Mouse (Mus musculus): ENCODE results near the gene Mecom.

Mecom gene

DNA sequence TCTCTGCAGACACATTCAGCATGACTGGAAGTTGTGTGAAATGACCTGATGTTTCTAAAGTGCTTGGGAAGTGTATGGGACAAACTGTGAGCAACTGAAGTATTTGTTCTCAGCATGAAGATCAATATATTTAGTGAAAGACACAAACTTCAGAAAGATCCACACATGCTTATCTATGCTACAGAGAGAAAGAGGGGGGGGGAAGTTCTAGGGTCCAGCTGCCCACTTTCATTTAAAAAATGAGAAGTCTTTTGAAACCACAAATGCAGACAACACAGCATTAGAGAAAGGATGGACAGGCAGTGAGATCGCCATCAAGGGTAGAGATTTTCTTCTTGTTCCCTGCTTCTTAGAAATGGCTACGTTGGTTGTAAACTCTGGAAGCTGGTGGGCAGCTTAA lies 404.4 kb downstream of the Mecom start:
- no peak for DNase-seq

DNA sequence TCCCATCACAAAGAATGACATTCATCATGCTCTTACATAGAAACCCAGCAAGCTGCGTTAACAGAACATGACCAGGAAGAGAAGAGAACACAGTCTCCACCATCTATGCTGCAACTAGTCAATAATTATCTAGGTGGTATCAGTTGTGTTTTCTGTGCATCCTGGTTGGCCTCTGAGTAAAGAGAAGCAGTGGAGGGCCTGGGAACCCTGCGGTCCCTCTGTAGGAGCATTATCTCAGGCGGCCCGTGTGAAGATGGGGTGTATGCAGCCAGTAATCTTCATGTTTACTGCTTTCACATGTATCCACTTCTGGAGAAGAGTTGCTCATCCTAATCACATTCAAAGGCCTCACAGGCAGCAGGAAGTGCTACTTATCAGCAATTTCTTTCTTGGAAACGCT lies 407.5 kb downstream of the Mecom start:
- no peak for DNase-seq

DNA sequence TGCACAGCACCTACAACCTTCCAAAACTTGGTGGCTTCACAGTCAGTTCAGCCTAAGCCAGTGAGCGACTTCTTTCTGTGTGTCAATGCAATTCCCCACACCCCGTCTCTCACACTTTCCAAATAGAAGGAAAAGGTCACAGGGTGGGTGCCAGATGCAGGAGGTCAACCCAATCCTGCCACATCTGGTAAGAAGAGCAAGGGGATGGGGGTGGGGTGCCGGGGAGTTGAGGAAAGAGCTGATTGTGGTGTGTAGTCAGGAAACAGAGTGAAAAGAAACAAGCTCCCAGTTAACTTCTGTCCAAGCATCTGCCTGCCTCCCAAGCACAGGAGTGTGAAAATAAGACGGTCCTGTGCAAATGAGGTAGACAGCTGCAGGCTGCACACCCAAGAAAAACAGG lies 408.1 kb downstream of the Mecom start:
- no peak for DNase-seq

DNA sequence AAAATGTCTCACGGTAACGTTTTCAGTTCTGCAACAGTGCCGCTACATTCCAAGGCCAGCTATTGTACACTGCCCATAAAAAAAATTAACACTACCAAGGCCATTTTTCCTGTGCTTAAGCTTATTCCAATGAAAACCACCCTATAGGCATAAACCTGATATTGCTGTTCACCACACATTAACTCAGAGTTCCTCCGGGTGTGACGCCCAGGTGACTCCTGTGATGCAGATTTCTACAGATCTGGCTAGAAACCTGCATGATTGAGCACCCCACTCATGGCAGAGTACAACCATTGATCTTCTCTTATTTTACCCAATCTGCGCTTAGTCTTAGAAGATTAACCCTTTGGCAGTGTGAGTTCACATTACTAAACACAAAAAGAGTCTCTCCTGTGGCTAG lies 409.2 kb downstream of the Mecom start:
- no peak for DNase-seq

DNA sequence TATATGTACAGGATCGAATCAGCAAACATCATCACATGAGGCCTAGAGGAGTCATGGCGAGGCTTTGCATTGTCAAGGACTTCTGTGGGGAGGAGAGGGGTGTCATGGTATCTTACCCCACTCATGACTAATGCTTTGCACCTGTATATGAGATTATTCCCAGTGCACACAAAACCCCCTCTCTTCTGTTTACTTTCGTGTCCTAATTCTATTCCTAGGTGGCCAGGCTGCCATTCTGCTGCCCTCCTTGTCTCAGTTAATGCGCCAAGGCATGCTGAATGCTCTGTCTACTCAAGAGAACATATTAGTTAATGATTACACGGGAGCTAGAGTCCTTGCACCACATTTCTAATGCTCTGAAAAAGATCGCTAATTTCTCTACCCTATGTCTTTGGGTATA lies 412.0 kb downstream of the Mecom start:
- DNase-seq: peak; percentile 27 to 45

DNA sequence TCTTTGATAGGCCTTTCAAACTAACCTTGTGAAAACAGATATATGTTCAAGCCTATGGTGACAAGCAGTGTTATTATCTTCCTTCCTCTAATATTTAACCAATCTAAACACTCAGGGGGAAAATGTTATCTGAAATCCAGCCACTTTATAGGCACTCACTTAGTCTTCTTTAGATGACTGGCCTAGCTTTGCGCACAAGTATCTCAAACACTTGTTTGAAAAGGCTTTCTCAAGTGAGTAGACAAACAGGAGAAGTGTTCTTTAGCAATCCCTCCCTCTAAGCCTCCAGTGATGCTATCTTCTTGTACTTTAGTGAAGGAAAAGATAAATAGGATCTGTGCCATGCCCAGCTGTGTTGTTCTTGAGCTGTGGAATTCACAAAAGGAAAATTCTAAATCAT lies 412.7 kb downstream of the Mecom start:
- DNase-seq: no peak

DNA sequence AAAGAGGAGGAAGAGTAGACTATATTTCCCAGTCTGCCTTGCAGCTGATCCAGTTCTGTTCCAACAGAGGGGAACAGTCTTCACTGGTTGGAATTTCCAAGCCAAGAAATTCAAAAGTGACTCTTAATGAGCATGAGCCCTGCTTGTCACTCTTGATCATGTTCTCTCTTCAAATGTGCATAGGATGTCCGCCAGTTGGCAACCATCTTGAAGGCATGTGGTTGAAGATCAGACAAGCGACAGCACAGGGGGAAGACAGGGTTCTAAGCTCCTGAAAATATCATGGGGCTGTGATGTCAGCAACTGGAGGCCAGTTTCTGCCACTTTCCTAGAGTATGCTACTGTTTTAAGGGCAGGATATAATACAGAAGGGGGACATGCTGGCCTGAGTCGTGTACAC lies 414.8 kb downstream of the Mecom start:
- DNase-seq: no peak

DNA sequence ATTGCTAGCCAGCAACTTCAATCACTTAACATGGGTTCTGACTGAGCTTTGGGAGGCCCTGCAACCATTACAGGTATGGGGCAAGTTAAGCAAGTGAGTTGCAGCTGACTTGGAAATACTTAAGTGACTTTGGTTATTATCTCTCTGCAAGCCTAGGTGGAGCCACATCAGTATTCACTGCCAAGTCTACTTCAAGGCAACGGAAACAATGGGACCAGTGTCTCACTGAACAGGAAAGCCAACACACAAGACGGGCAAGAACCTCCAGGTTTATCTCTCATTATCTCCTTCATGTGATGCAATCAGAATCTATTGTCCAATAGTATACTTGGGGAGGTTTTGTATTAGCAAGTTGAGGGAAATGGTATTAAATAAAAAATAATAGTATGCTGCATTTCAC lies 415.4 kb downstream of the Mecom start:
- DNase-seq: no peak

DNA sequence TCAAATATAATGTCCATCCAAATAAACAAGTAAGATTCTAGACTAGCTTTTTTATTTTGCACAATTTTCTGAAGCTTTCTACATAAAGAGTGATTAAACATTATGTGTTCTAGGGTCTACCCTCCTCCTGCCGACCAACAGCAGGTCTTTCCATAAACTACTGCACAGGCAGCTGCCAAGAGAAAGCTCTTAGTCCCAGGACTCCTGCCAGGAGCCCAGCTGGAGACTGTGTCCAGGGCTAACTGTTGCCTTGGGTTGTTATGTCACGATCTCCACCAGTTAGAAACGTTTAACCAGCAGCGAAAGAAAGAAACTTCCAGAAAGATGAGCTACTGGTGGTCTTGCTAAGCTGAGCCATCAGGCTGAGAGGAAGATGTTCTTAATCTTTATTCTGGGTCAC lies 417.3 kb downstream of the Mecom start:
- DNase-seq: peak; percentile 33 to 48

DNA sequence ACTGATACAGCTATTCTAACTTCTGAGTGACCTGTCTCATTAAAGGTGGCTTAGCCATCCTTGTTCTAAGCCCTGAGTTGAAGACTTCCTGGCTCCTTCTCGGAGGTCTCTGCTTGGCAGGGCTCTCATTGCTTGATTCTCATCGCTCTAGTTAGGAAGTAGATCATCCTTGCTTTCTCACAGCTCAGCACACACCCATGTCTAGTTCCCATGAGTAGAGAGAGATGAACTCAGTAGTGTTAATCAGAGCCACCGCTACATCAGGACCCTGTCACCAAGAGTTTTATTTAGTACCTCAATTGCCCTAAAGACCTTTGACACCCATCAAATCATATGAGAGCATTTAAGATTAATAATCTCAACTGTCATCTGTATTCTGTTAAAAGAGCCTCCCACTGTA lies 425.2 kb downstream of the Mecom start:
- no peak for DNase-seq

DNA sequence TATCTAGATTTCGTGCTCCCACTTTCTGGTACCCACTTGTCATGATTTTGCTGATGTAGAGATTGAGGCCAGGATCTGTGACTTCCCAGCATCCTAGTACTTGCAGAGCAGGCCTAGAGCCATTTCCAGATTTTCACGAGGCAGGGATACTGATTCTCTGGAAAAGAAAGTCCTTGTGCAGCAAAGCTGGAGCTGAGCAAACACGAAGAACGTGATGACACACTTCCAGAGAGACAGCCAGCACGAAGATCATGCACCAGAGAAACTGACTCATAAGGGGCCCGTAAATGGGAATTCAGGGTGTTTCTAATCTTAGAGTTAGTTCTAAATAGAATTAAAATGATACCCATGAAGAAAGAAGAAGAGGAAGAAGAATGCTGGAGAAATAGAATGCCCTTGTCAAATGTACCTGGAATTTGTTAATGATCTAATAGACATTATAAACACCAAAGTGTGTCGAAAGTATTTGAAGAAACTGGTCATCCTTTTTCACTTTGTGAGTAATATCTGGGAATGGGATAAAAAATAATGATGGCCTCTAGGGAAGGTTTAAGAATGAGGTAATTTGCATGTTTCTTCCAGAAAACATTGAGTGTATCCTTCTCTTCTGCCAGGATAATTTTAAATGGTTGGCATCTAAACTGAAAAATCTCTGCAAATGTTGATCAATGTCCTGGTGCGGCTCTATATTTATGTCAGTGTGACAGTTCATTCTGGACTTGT lies 426.9 kb downstream of the Mecom start:
- no peak for DNase-seq

DNA sequence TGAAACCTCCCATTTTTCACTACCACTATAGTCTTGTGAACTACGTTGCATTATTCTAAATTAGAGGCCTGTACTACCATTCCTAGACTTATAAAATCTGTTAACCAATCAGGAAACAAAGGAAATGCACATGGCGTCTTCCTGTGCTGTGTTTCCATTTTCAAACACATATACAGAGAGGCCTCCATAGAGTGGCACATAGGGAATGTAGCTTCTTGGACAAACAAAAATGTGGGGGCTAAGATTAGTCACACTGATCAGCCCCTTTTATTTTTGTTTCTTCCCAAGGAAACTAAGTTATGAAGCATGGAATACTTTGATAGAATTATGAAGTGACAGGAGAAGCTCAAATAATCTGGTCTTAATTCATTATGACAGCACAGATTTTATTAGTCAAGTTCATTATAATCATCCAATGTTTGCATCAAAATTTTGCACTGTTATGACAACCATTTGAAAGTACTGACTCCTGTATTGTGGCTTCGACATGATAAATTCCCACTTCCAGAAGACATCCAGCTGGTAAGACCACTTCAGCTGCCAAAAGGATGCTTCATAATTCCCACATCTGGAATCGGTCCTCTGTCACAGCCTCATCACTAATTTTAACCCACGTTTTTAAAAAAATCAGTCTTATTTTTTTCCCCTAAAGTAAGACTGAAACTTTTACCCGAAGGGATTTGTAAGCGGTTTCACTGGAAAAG lies 429.1 kb downstream of the Mecom start:
- DNase-seq: no peak

DNA sequence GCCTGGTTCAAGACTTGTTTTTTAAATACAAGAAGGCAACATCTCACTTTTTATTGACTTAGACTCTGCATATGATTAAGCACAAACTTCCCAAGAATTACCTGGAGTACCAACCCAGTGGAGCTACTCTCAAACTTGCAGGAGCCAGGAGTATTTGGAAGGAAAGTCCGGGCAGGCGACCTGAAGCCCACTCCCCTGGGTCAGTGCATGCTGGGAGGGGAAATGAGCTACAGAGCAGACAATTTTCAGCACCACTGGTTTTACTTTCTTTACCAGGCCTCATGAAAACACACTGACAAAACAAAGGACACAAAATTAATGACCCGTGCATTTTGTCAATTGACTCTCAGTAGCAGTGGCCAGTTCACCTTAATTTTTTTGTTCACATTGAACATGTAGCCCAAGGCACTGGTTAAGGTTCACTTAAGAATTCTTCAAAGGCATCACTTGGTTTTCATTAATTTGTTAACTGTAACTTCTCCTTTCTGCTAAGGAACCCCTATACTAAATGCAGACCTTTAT lies 434.5 kb downstream of the Mecom start:
- no peak for DNase-seq

DNA sequence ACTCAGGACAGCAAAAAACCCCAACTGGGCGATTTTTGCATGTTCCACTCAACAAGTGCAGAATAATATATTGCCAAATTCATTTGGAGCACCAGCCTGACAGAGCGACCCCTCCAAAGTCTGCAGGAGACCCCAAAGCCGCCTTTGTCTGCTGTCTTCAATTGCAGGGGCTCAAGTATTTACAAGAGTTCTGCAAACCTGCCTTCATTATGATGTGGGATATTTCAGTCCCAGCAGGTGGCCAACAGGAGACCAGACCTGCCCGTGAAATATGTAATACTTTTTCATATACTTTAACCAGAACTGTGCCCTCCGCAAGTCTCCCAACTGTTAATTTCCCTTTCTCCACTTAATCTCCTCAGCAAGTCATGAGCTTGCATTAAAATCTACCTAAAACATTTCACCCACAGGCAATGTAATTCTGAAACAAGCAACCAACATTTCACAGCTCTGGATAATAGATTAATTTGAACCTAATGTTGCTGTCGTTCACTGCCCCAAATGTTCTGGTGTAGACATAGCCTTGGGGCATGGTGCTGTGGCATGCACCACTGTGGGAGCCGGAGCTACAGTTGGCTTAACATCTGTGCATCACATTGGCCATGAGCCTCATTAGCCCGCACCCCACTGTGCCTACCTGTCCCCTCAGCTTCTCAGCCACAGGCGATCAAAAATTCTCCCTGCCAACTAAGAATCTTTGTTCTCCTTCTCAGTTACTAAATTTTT lies 439.7 kb downstream of the Mecom start:
- DNase-seq: peak; percentile 66 to 79

DNA sequence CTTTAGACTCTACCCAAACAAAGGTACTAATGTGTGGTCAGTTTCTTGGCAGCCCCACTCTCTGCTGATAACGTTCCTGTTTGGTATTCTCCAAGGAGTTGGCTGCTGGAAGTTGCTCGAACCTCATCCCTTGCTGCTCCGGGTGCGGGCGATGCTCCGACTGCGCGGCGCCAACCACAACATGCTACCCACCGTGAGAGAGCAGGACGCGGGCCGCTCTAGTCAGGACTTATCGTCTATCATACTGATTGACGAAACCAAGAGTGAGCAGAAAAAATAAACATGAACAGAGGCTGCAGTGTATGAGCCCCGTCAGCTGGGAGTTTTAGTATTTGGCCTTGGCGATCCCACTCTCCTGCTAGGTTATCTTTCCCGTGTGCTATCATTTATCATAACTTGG lies 441.3 kb downstream of the Mecom start:
- no peak for DNase-seq

DNA sequence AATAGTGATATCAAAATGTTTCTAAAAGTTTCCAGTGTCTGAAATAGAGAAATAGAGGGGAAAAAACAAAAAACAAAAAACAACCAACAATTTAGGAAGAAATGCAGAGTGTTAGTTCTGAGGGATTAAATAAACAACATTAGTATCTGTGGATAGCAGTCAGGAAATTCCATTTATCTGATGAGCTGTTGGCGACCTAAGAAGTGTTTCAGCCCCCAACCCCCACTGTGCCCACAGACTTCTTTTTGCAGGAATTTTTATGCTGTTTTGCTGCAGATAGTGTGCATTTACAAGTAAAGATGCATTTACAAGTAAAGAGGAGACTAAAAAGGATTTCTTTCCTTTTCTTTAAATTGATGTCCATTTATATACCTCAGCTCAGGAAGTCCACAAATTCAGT lies 441.9 kb downstream of the Mecom start:
- no peak for DNase-seq

DNA sequence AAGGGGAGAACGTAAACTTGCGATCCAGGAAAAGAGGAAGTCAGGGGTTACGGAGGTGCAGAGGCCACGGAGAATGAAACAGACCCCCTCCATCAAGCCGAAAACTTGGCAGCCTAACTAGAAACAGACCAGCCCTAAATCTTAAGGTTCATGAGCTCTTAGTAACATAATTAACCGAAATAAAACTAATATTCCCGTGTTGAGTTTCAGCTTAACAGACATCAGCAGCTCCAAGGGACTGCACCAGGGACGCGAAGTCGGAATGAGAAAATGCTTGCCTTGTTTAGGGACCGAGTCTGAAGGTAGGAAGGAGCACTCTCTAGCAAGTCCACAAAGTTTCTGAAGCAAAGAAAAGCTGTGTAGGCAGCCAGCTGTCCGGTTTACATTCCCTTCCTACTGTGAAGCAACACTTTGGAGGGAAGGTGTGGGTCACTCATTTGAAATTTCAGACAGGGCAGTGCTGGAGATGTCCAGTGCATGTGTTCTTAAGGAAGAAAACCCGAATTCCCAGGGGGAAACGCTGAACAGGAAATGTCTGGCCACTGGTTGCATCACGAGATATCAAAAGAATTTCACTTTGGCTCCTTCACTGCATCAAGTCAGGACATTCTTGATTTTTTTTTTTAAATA lies 442.5 kb downstream of the Mecom start:
- DNase-seq: peak; percentile 58 to 67

DNA sequence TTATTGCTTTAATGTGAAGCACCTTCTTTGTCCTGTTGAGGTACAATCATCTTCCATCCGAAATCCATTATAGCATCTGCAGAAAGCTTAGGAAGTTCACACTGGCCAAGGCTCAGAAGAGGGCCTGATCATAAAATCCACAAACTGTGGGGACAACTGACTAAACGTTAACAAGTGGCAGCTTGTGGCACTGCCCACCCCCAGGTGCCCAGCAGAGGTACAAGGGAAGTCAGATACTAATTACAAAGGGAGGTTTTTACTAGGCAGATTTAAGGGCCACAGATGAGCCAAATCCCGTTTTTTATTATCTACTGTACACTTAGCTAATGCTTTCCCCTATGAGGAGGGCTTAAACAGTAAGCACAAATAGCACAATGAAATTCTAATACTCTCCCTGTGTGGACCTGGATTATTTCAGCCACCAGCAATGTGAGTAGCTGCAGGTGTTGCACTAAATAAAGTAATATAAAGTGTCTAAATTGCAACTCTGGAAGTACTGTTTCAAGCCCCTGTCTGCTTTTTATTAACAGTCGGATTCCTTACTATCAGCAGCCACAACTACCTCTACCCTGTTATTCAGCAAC lies 443.2 kb downstream of the Mecom start:
- DNase-seq: no peak

DNA sequence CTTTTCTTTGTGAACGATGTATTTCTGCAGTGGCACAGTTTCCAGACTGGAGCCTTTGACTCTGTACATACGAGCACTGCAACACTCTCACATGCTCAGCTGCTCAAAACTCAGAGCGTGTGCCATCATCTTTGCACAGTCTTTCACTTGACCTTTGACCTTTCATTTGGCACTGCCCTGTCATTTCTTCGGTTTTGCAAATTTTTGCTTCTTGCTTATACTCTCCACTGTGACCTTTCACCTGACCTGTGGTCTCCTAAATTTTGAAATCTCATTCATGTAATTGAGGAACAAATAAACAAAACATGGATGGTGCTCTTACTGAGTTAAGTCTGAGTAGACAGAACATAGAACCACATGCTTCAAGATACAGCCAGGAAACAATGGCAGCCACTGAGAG lies 446.7 kb downstream of the Mecom start:
- DNase-seq: no peak

DNA sequence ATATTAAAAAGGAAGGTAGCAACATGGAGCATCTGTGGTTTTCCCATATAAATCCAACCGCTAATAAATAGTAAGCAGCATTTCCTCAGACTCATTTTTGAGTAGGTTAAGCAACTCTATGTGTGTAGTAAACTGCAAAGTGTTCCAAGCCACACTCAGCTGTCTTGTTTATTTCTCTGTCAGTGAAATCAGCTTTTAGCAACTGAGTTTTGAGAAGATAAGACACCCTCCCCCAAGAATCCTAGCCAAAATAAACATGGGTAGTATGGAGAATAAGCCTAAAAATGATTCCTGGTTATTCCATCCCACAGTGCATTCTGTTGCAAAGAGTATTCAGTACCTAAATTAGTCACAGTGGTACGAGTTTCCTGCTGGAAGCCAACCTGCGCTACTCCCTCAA lies 450.1 kb downstream of the Mecom start:
- DNase-seq: no peak

DNA sequence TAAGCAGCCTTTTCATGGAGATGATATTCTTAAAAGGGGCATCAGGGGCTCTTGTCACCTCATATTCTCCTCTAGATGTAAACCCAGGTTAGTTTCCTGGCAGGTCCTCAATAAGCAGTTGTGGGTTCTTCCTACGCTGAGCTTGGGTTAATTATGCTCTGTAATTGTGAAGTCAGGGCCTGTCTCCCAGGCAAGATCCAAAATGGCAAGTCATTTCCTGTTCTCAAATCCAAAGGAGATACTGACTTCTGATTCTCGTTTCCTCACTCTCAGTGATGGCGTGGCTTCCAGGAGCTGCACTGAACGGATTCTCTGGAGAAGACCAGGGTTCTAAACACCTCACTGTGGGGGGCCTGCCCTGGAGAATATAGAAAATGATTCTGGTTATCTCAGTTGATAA lies 450.7 kb downstream of the Mecom start:
- no peak for DNase-seq

DNA sequence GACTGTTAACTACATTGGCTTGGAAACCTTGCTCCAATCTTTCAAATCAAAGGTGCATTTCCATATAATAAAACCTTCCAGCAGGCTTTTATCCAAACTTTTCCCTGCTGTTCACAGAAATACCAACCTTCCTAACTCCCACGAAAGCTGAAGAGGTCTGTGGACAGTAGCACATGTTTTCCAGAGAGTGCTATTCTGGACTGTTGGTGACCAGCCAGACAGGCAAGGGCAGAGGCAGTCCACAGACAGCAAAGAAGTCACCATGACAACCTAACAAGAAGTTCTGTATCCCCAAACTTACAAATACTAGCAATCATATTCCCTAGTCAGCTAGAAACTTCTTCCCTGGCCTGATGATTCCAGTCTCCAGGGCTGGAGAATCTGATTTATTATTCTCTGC lies 454.8 kb downstream of the Mecom start:
- no peak for DNase-seq

DNA sequence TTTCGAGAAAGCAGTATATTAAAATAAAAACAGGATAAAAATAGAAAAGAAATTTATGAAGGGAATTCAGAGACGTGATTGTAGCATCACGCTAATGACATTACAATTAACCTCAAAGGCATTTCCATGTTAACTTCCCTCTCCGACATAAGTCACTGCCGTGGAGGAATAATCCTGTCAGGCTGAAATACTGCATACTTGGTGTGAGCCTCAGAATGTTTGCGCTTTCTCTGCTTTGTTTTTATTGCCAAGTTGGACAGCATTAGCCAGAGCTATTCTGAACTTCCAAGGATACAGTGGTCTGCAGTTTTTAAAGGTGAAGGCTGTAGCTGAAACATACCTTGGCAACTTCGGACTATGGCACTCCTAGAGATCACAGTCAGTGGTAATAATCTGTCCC lies 455.3 kb downstream of the Mecom start:
- no peak for DNase-seq

Measured in kidney, postnatal 36 days (tissue).